Mouse (Mus musculus): ENCODE measurements around the gene Snx8. TPM values are rescaled to one million over a fixed set of nuclear protein-coding genes. Genes with fewer than 3 reads are reported as not detected.

Snx8 gene
- 24.5 and 25.5 TPM in 2 replicates for polyA plus RNA-seq (2016; fragmentation: Nextera tagmentation; extraction: Ambion mirVana)

DNA sequence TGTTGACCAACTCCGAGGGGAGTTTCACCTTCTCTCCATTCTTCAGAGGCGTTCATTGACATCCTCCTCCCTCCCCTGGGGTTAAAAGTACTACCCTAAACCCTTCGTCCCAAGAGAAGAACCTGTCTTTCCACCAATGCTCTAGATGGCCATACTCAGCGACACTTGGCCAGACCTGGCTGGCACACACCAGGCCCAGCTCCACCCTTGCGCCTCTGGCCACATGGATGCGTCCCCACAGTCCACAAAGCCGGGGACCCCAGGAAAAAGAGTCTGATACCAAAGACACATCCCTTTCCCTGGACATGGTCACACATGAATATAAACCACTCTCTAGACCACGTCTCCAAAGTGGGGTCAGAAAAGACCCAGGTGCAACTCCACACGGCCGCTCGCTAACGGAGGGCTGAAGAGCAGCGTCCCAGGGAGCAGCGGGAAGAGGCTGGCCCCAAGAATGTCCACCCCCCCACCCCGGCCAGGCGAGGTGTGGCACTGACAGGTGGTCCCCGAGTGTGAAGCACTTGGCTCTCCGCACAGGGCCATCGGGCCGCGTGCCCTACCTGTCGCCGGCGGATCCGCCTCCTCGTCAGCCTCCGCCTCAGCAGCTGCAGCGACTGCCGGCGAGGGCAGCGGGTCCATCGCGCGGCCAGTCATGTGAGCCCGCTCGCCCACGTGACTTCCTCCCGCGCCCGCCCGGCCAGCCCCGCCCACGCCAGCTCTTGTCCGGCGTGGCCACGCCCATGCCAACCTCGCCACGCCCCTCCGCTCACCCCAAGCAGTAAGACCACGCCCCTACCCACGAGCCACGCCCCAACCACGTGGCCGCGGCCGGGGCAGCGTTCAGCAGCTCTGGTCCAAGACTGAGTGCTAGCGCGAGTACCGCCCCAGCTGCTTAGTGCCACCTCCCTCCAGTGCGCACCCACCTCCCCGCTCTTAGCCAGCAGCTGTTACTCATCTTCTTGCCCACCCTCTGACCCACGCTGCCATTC is at the start of gene Snx8:
TSS of gene Snx8 (minus strand) at position 675 of the 989 bp plus-strand sequence.
- H3K27ac ChIP-seq, result peak within 1 kb of the TSS; percentile 88
- peak within 1 kb of the TSS; percentile 81 for H3K4me3 ChIP-seq
- DNase-seq (ENCODE audit: low spot score), result peak; percentile 97
- WGBS, result 1% methylated on average over 63 of the region's 63 CpGs
- H3K36me3 ChIP-seq, result no peaks in the 10 kb centered on the region
- H3K4me1 ChIP-seq (replicated peaks), result peaks cover 38% of the 10 kb centered on the region
- no peaks in the 10 kb centered on the region for H3K9me3 ChIP-seq
- H3K27me3 ChIP-seq (ENCODE audit: insufficient read depth, poor library complexity, severe bottlenecking), result peaks cover 5% of the 10 kb centered on the region

- Histone ChIP-seq H3K27ac (no peak overlapping the region), H3K9me3 (no peaks in the 10 kb centered on the region), H3K27me3 (ENCODE audit: insufficient read depth, poor library complexity, severe bottlenecking) (no peaks in the 10 kb centered on the region), H3K36me3 (peaks cover 95% of the 10 kb centered on the region), H3K4me3 (no peak overlapping the region), H3K4me1 (replicated peaks) (peaks cover 15% of the 10 kb centered on the region)
- no peak for DNase-seq (ENCODE audit: low spot score)
- 97% methylated on average over 17 of the region's 17 CpGs for WGBS
These were observed 36.1 kb upstream of the Snx8 start for GRCm38 (mm10) chr5:140425016-140425783.

DNA sequence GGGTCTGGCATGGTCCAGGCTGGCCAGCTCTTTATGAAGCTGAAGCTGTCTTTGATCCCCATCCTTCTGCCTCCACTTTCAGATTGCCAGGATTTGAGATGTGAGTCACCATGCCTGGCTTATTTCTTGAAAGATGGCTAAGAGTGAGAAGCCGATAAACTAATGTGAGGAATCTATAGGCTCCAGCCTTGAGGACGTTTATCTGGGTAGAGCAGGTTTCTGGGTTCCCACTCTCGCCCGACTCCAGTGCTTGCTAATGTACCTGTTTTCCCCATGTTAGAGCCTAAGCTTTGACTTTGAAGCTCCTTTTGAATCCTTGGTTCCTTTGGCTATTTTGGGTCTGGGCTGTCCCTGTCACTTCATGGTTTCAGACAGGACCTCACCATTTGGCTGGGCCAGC is 31.6 kb upstream of the Snx8 start:
- no peak for DNase-seq (ENCODE audit: low spot score)
- peaks cover 29% of the 10 kb centered on the region for H3K4me1 ChIP-seq (replicated peaks)
- H3K27ac ChIP-seq, result no peak overlapping the region
- peak overlapping the region; percentile 97 for H3K4me3 ChIP-seq
- H3K36me3 ChIP-seq, result peaks cover 49% of the 10 kb centered on the region
- H3K27me3 ChIP-seq (ENCODE audit: insufficient read depth, poor library complexity, severe bottlenecking), result no peaks in the 10 kb centered on the region
- 70% methylated on average over 4 of the region's 4 CpGs for WGBS
- H3K9me3 ChIP-seq, result no peaks in the 10 kb centered on the region

DNA sequence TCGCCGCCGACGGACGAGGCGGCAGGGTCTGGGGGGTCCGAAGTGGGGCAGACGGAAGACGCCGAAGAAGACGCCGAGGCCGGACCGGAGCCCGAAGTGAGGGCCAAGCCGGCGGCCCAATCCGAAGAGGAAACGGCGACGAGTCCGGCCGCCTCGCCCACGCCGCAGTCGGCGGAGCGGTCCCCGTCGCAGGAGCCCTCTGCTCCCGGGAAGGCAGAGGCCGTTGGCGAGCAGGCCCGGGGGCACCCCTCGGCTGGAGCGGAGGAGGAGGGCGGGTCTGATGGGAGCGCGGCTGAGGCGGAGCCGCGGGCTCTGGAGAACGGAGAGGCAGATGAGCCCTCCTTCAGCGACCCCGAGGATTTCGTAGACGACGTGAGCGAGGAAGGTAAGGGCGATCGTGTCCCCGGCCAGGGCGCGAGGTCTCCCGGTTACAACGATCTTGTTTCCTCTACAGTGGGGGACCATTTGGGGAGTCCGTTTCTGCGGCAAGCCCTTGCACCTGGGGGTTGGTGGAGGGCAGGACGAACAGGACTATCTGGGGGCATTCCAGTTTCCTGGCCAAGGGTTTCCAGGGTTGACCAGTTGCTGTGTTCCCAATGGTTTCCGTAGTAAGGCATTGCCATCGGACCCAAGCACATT is 30.5 kb upstream of the Snx8 start:
- Histone ChIP-seq H3K36me3 (peaks cover 39% of the 10 kb centered on the region), H3K4me1 (replicated peaks) (peaks cover 29% of the 10 kb centered on the region), H3K9me3 (no peaks in the 10 kb centered on the region), H3K4me3 (peak overlapping the region; percentile 97), H3K27ac (peak overlapping the region; percentile 98), H3K27me3 (ENCODE audit: insufficient read depth, poor library complexity, severe bottlenecking) (no peaks in the 10 kb centered on the region)
- WGBS, result under 1% methylated on average over 62 of the region's 62 CpGs
- DNase-seq (ENCODE audit: low spot score), result no peak

GRCm38 (mm10) chr5:140418489-140419441 is 29.7 kb upstream of the Snx8 start, which contains the start of gene Eif3b:
Gene Eif3b (plus strand): TSS chr5:140419328.
- peak; percentile 89 for DNase-seq (ENCODE audit: low spot score)
- WGBS, result under 1% methylated on average over 65 of the region's 65 CpGs
- H3K27ac ChIP-seq, result peak within 1 kb of the TSS; percentile 98
- peaks cover 29% of the 10 kb centered on the region for H3K4me1 ChIP-seq (replicated peaks)
- peaks cover 31% of the 10 kb centered on the region for H3K36me3 ChIP-seq
- H3K4me3 ChIP-seq, result peak within 1 kb of the TSS; percentile 97
- no peaks in the 10 kb centered on the region for H3K27me3 ChIP-seq (ENCODE audit: insufficient read depth, poor library complexity, severe bottlenecking)
- no peaks in the 10 kb centered on the region for H3K9me3 ChIP-seq

DNA sequence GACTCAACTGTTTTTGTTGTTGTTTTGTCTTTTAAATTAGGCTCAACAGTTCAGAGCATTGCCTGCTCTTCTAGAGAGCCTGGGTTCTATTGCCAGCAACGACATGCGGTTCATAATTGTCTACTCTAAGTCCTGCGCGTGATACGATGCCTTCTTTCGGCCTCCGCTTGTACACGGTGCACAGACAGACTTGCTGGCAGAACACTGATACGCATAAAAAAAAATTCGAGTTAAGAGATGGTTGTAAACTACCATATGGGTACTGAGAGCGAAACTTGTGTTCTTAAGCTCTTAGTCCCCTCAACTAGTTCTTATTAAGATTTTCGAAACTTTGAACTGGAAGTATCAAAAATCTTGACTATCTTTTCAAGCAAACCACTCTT is 29.0 kb upstream of the Snx8 start:
- DNase-seq (ENCODE audit: low spot score), result no peak
- Histone ChIP-seq H3K27ac (peak overlapping the region; percentile 98), H3K4me1 (replicated peaks) (peaks cover 29% of the 10 kb centered on the region), H3K9me3 (no peaks in the 10 kb centered on the region), H3K27me3 (ENCODE audit: insufficient read depth, poor library complexity, severe bottlenecking) (no peaks in the 10 kb centered on the region), H3K4me3 (peak overlapping the region; percentile 97), H3K36me3 (peaks cover 24% of the 10 kb centered on the region)
- 2% methylated on average over 12 of the region's 12 CpGs for WGBS

DNA sequence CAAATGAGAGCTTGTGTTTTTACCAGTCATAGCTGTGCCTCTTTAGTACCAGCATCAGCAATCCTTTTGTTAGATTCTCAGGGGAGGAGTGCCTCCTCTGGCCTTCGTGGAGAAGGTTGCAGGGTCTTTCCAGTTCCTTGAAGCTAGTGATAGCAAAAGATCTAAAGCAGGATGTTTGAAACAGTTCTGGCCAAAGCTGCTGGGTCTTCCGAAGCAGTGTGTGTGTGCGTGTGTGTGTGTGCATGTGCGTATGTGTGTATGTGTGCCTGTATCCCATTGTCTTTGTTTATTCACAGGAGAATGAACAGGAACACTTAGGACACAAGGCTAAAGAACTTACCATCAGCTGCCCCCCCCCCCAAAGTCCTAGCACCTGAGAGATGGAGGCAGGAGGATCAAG is 25.6 kb upstream of the Snx8 start:
- DNase-seq (ENCODE audit: low spot score), result no peak
- H3K27ac ChIP-seq, result no peak overlapping the region
- no peak overlapping the region for H3K4me3 ChIP-seq
- H3K4me1 ChIP-seq (replicated peaks), result 0 out of 2 replicates have a peak, but pooled peaks cover 8% of the 10 kb centered on the region
- H3K27me3 ChIP-seq (ENCODE audit: insufficient read depth, poor library complexity, severe bottlenecking), result no peaks in the 10 kb centered on the region
- H3K36me3 ChIP-seq, result no peaks in the 10 kb centered on the region
- WGBS, result 71% methylated on average over 4 of the region's 4 CpGs
- H3K9me3 ChIP-seq, result no peaks in the 10 kb centered on the region

- H3K9me3 ChIP-seq, result no peaks in the 10 kb centered on the region
- WGBS, result 47% methylated on average over 8 of the region's 8 CpGs
- no peaks in the 10 kb centered on the region for H3K4me1 ChIP-seq (replicated peaks)
- H3K4me3 ChIP-seq, result no peak overlapping the region
- no peaks in the 10 kb centered on the region for H3K27me3 ChIP-seq (ENCODE audit: insufficient read depth, poor library complexity, severe bottlenecking)
- DNase-seq (ENCODE audit: low spot score), result peak; percentile 56
- no peak overlapping the region for H3K27ac ChIP-seq
- H3K36me3 ChIP-seq, result no peaks in the 10 kb centered on the region
These were observed 22.3 kb upstream of the Snx8 start for GRCm38 (mm10) chr5:140411339-140411738.

DNA sequence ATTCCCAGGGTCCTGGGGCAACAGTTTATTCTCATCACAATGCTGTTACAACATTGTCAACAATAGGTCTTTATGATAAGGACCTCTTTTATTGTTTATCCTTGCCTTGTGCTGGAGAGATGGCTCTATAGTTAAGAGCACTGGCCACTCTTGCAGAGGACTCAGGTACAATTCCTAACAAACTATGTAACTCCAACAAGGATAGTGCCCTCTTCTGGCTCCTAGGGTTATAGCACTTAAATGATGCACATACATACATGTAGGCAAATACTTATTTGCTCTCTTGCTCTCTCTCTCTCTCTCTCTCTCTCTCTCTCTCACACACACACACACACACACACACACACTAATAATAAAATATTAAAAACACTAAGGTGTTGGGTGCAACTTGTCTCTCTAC is 19.7 kb upstream of the Snx8 start:
- H3K36me3 ChIP-seq, result no peaks in the 10 kb centered on the region
- no peaks in the 10 kb centered on the region for H3K9me3 ChIP-seq
- no peaks in the 10 kb centered on the region for H3K27me3 ChIP-seq (ENCODE audit: insufficient read depth, poor library complexity, severe bottlenecking)
- no peaks in the 10 kb centered on the region for H3K4me1 ChIP-seq (replicated peaks)
- no peak overlapping the region for H3K4me3 ChIP-seq
- no peak for DNase-seq (ENCODE audit: low spot score)
- H3K27ac ChIP-seq, result no peak overlapping the region

- H3K4me3 ChIP-seq, result no peak overlapping the region
- H3K27ac ChIP-seq, result no peak overlapping the region
- no peak for DNase-seq (ENCODE audit: low spot score)
- no peaks in the 10 kb centered on the region for H3K4me1 ChIP-seq (replicated peaks)
- WGBS, result 75% methylated on average over 6 of the region's 6 CpGs
- H3K27me3 ChIP-seq (ENCODE audit: insufficient read depth, poor library complexity, severe bottlenecking), result no peaks in the 10 kb centered on the region
- H3K36me3 ChIP-seq, result no peaks in the 10 kb centered on the region
- H3K9me3 ChIP-seq, result no peaks in the 10 kb centered on the region
These were observed 17.6 kb upstream of the Snx8 start for GRCm38 (mm10) chr5:140406666-140407065.

GRCm38 (mm10) chr5:140405126-140405525 is 16.1 kb upstream of the Snx8 start:
- Histone ChIP-seq H3K27ac (no peak overlapping the region), H3K4me3 (no peak overlapping the region), H3K36me3 (no peaks in the 10 kb centered on the region), H3K9me3 (no peaks in the 10 kb centered on the region), H3K27me3 (ENCODE audit: insufficient read depth, poor library complexity, severe bottlenecking) (no peaks in the 10 kb centered on the region), H3K4me1 (replicated peaks) (no peaks in the 10 kb centered on the region)
- WGBS, result 74% methylated on average over 6 of the region's 6 CpGs
- DNase-seq (ENCODE audit: low spot score), result no peak
